In genomic region chr19:53037925-53038419, GRCm38 (mm10) we compare ENCODE assay signal across 8 mouse cellular contexts. TPM values are rescaled to one million over a fixed set of nuclear protein-coding genes. Genes with fewer than 3 reads are reported as not detected.
DNase-seq lines count a peak whose midpoint lies in the region; ATAC-seq lines count a peak whose summit lies in the region.

No protein-coding gene starts in this region.

- 0% methylated on average over 28 of the region's 28 CpGs for WGBS in kidney, embryonic 16.5 days
- under 1% methylated on average over 23 of the region's 28 CpGs for WGBS in hindbrain, embryonic 11.5 days

- peak overlapping the region; percentile 91 for H3K27ac ChIP-seq in kidney, embryonic 16.5 days (ENCODE audit: low read length)
- peak overlapping the region; percentile 82 for H3K27ac ChIP-seq in hindbrain, embryonic 11.5 days (ENCODE audit: low read depth, low read length)

- no peaks in the 10 kb centered on the region for H3K27me3 ChIP-seq in kidney, embryonic 16.5 days (ENCODE audit: insufficient read depth, low read length)
- no peaks in the 10 kb centered on the region for H3K27me3 ChIP-seq in hindbrain, embryonic 11.5 days (ENCODE audit: control insufficient read depth, insufficient read depth, low read length)

- no peaks in the 10 kb centered on the region for H3K9me3 ChIP-seq in kidney, embryonic 16.5 days (ENCODE audit: low read length)
- no peaks in the 10 kb centered on the region for H3K9me3 ChIP-seq in hindbrain, embryonic 11.5 days (ENCODE audit: control insufficient read depth, low read length)

- H3K36me3 ChIP-seq in kidney, embryonic 16.5 days (ENCODE audit: insufficient read depth, low read length), result 0 out of 2 replicates have a peak, but pooled peaks cover 6% of the 10 kb centered on the region
- H3K36me3 ChIP-seq in hindbrain, embryonic 11.5 days (ENCODE audit: control insufficient read depth, insufficient read depth, low read length), result no peaks in the 10 kb centered on the region

- H3K4me1 ChIP-seq in kidney, embryonic 16.5 days (ENCODE audit: insufficient read depth, low read length), result peaks cover 26% of the 10 kb centered on the region
- no peaks in the 10 kb centered on the region; the same call in 1 of the 2 replicates for H3K4me1 ChIP-seq in hindbrain, embryonic 11.5 days (replicated peaks; ENCODE audit: control insufficient read depth, insufficient read depth, low read length)

- H3K9ac ChIP-seq in kidney, embryonic 16.5 days (replicated peaks; ENCODE audit: low read length), result peak overlapping the region; percentile 97
- H3K9ac ChIP-seq in hindbrain, embryonic 11.5 days (ENCODE audit: low read depth, low read length), result peak overlapping the region; percentile 93

- peak overlapping the region; percentile 95 for H3K4me3 ChIP-seq in kidney, embryonic 16.5 days (ENCODE audit: low read length)
- H3K4me3 ChIP-seq in hindbrain, embryonic 11.5 days (ENCODE audit: low read depth, low read length), result peak overlapping the region; percentile 89

- peak; percentile 2 for ATAC-seq in kidney, embryonic 16.5 days (ENCODE audit: low FRiP score, low TSS enrichment)
- peak; percentile 1 for ATAC-seq in hindbrain, embryonic 11.5 days (ENCODE audit: low FRiP score)
- ATAC-seq in megakaryocyte progenitor cell, adult 5-6 weeks (replicated peaks; ENCODE audit: poor library complexity), result peak; percentile 5; the same call in 1 of the 2 replicates

- no peak for DNase-seq in kidney, adult 11 months
- peak; percentile 47 for DNase-seq in adipocyte (ENCODE audit: low spot score)
- DNase-seq in hindbrain, embryonic 11.5 days (ENCODE audit: low spot score), result no peak
- no peak for DNase-seq in right cerebral cortex, postnatal 10 days (ENCODE audit: low spot score in 2 of 2)
- no peak for DNase-seq in layer of hippocampus, postnatal 36 days
- no peak for DNase-seq in kidney, postnatal 25 days

- H3K4me2 ChIP-seq in kidney, embryonic 16.5 days (replicated peaks; ENCODE audit: low read depth, low read length), result peak overlapping the region; percentile 60
- peak overlapping the region; percentile 61 for H3K4me2 ChIP-seq in hindbrain, embryonic 11.5 days (replicated peaks; ENCODE audit: low read depth, low read length)

RNA-seq across cellular contexts. Expression of gene Xpnpep1, which starts 2.0 kb away (rescaled TPM):
- polyA plus RNA-seq in kidney, embryonic 16.5 days (2015; fragmentation: Nextera tagmentation; extraction: Ambion mirVana), result 166 and 167 TPM in 2 replicates
- polyA plus RNA-seq in hindbrain, embryonic 11.5 days (2014; fragmentation: Nextera tagmentation; extraction: Ambion mirVana), result 132 and 163 TPM in 2 replicates
- total RNA-seq in megakaryocyte progenitor cell, adult 5-6 weeks (2015), result 55.6 and 57.3 TPM in 2 replicates
- 46.9 and 62.8 TPM in 2 replicates for total RNA-seq in megakaryocyte progenitor cell, adult 5-6 weeks (2017)
- 10 to 100 TPM; 87.6 to 88.9 TPM for total RNA-seq in layer of hippocampus, postnatal 36 days (2021)
